Mouse (Mus musculus) kidney, adult 2 months (tissue): ENCODE measurements around the gene Elavl2.

Experiments
- CTCF ChIP-seq: fragments of 200-500 bp; conservative IDR thresholded peaks from 2 replicates; pipeline ENCODE4 v1.5.1; 2011; ENCODE audit warnings: low read depth, mild to moderate bottlenecking, control low read depth, low read length, moderate library complexity, mixed read lengths; ENCODE audit not compliant: insufficient read depth, insufficient read length
- POLR2A ChIP-seq: fragments of 200-500 bp; IDR thresholded peaks from one replicate; pipeline ENCODE4 v1.6.1; 2011; ENCODE audit warnings: low read depth, low read length, control low read depth

DNA sequence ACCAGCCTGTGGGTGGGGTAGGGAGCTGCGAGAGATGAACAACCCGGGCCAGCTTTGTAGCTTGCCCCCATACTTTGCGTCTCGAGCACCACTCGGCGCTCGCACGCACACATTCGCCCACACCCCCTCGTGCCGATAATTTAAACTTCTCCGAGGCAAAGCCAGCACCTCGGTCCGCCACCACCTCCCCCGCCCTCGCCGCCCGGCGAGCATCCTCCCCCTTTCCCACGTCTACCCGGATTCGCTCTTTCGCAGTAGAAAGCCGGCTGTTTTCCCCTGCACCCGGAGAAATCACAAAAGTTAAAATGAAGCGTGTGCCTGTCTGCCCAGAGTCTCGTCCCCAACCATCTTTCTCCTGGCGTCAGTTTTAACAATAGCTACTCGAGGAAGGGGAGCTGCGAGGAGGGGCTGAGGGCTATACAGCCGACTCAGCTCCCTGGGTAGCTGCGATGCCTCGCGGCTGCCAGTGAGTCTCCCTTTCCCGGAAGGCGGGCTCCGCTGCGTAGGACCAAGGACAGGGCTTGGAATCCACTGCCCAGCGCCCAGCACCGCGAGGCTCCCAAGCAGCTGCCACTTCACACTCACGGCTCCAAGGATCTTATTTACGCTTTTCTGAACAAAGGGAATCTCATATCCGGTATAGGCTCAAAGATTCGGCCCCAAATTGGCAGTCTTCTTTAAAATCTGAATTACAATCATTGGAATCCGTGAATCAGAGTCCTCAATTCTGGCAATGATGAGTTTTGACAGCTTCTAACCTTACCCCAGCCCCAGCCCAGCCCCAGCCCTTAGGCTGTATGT, 25.8 kb downstream of the Elavl2 start:
- TF ChIP-seq CTCF (no peak), POLR2A (no peak)
